Mouse (Mus musculus): ENCODE results near the gene Rhox2e.
"Not testable (repeated sequence)": the region's sequence is repeated elsewhere in the genome, so short reads cannot be mapped to it uniquely, and the experiment has no call there.

DNA sequence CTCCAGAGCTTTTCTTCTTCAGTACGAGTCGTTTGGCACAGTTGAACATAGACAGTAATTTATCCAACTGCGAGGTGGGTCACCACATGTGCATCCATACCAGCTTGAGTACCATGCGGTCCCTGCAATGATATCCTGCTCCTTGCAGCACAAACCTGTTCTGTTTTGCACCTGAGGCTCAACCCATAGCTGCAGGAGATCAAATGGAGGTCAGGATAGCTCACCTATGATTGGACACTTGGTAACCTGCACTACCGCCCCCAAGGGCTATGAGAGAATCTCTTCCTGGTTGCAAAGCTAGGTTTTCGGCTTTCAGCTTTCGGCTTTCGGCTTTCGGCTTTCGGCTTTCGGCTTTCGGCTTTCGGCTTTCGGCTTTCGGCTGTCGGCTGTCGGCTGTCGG is 16.2 kb upstream of the Rhox2e start, which contains the start of gene Rhox4d:
- TF ChIP-seq CTCF, POLR2A (IDR thresholded peaks at IDR 0.05; ENCODE audit: insufficient read depth, low read depth, low read length): not testable (repeated sequence)
